Mouse (Mus musculus): Measurements from ENCODE around the gene Selenbp2. TPM values are rescaled to one million over a fixed set of nuclear protein-coding genes. Genes with fewer than 3 reads are reported as not detected.
"Not testable (repeated sequence)": the region's sequence is repeated elsewhere in the genome, so short reads cannot be mapped to it uniquely, and the experiment has no call there.

Selenbp2 gene
- polyA plus RNA-seq, 1 experiment from 2014 or later, result 2.9 TPM

GRCm38 (mm10) chr3:94659142-94659748 lies 34.1 kb upstream of the Selenbp2 start:
- not testable (repeated sequence) for H3K36me3 ChIP-seq (ENCODE audit: control insufficient read depth, insufficient read depth); H3K9ac ChIP-seq (ENCODE audit: low read depth, low read length); H3K4me1 ChIP-seq (replicated peaks; ENCODE audit: control insufficient read depth, insufficient read depth, low read length); H3K9me3 ChIP-seq (ENCODE audit: control insufficient read depth); H3K4me3 ChIP-seq (ENCODE audit: low read depth, low read length); H3K27me3 ChIP-seq (replicated peaks; ENCODE audit: control insufficient read depth, insufficient read depth, low read length)
- WGBS, result 18% methylated on average over 7 of the region's 10 CpGs
- TF ChIP-seq CTCF (IDR thresholded peaks at IDR 0.05; ENCODE audit: low read depth), result peak; percentile 31
- peak overlapping the region; percentile 89 for H3K27ac ChIP-seq (ENCODE audit: low read depth, low read length)
- peak overlapping the region; percentile 39 for H3K4me2 ChIP-seq (replicated peaks; ENCODE audit: low read depth)
- ATAC-seq, result peak; percentile 95

- not testable (repeated sequence) for H3K9me3 ChIP-seq (ENCODE audit: control insufficient read depth); H3K27ac ChIP-seq (ENCODE audit: low read depth, low read length); H3K27me3 ChIP-seq (replicated peaks; ENCODE audit: control insufficient read depth, insufficient read depth, low read length); H3K4me3 ChIP-seq (ENCODE audit: low read depth, low read length); ATAC-seq; H3K4me2 ChIP-seq (replicated peaks; ENCODE audit: low read depth); H3K36me3 ChIP-seq (ENCODE audit: control insufficient read depth, insufficient read depth); H3K9ac ChIP-seq (ENCODE audit: low read depth, low read length); H3K4me1 ChIP-seq (replicated peaks; ENCODE audit: control insufficient read depth, insufficient read depth, low read length)
- 77% methylated on average over 2 of the region's 2 CpGs for WGBS
Measured at GRCm38 (mm10) chr3:94660841-94661240, 32.5 kb upstream of the Selenbp2 start.

GRCm38 (mm10) chr3:94665060-94665802 lies 28.1 kb upstream of the Selenbp2 start:
- not testable (repeated sequence) for H3K36me3 ChIP-seq (ENCODE audit: control insufficient read depth, insufficient read depth); H3K9me3 ChIP-seq (ENCODE audit: control insufficient read depth); H3K27me3 ChIP-seq (replicated peaks; ENCODE audit: control insufficient read depth, insufficient read depth, low read length); ATAC-seq; H3K4me1 ChIP-seq (replicated peaks; ENCODE audit: control insufficient read depth, insufficient read depth, low read length); H3K27ac ChIP-seq (ENCODE audit: low read depth, low read length); H3K9ac ChIP-seq (ENCODE audit: low read depth, low read length); H3K4me2 ChIP-seq (replicated peaks; ENCODE audit: low read depth); H3K4me3 ChIP-seq (ENCODE audit: low read depth, low read length)
- TF ChIP-seq CTCF (IDR thresholded peaks at IDR 0.05; ENCODE audit: low read depth), result peak; percentile 42
- 67% methylated on average over 3 of the region's 5 CpGs for WGBS

GRCm38 (mm10) chr3:94665896-94666295 lies 27.5 kb upstream of the Selenbp2 start:
- WGBS, result 21% methylated on average over 7 of the region's 7 CpGs
- H3K4me2 ChIP-seq (replicated peaks; ENCODE audit: low read depth); ATAC-seq: not testable (repeated sequence)

GRCm38 (mm10) chr3:94675101-94675500 lies 18.3 kb upstream of the Selenbp2 start:
- H3K4me2 ChIP-seq (replicated peaks; ENCODE audit: low read depth); H3K4me1 ChIP-seq (replicated peaks; ENCODE audit: control insufficient read depth, insufficient read depth, low read length); H3K4me3 ChIP-seq (ENCODE audit: low read depth, low read length); ATAC-seq; H3K36me3 ChIP-seq (ENCODE audit: control insufficient read depth, insufficient read depth); H3K9ac ChIP-seq (ENCODE audit: low read depth, low read length); H3K9me3 ChIP-seq (ENCODE audit: control insufficient read depth); H3K27me3 ChIP-seq (replicated peaks; ENCODE audit: control insufficient read depth, insufficient read depth, low read length); H3K27ac ChIP-seq (ENCODE audit: low read depth, low read length): not testable (repeated sequence)
- 55% methylated on average over 9 of the region's 9 CpGs for WGBS

More at GRCm38 (mm10) chr3:94665896-94666295, 27.5 kb upstream of the Selenbp2 start:
- not testable (repeated sequence) for H3K4me3 ChIP-seq (ENCODE audit: low read depth, low read length); H3K27me3 ChIP-seq (replicated peaks; ENCODE audit: control insufficient read depth, insufficient read depth, low read length); H3K27ac ChIP-seq (ENCODE audit: low read depth, low read length); H3K9me3 ChIP-seq (ENCODE audit: control insufficient read depth); H3K4me1 ChIP-seq (replicated peaks; ENCODE audit: control insufficient read depth, insufficient read depth, low read length); H3K36me3 ChIP-seq (ENCODE audit: control insufficient read depth, insufficient read depth); H3K9ac ChIP-seq (ENCODE audit: low read depth, low read length)

GRCm38 (mm10) chr3:94679351-94679841 lies 14.0 kb upstream of the Selenbp2 start:
- H3K9me3 ChIP-seq (ENCODE audit: control insufficient read depth), result no peaks in the 10 kb centered on the region
- no peaks in the 10 kb centered on the region for H3K36me3 ChIP-seq (ENCODE audit: control insufficient read depth, insufficient read depth)
- no peak overlapping the region for H3K4me3 ChIP-seq (ENCODE audit: low read depth, low read length)
- H3K27ac ChIP-seq (ENCODE audit: low read depth, low read length), result no peak overlapping the region
- no peaks in the 10 kb centered on the region for H3K27me3 ChIP-seq (replicated peaks; ENCODE audit: control insufficient read depth, insufficient read depth, low read length)
- 0 out of 2 replicates have a peak, but pooled peaks cover 2% of the 10 kb centered on the region for H3K4me1 ChIP-seq (replicated peaks; ENCODE audit: control insufficient read depth, insufficient read depth, low read length)
- H3K4me2 ChIP-seq (replicated peaks; ENCODE audit: low read depth), result no peak overlapping the region
- no peak overlapping the region for H3K9ac ChIP-seq (ENCODE audit: low read depth, low read length)
- no peak for TF ChIP-seq CTCF (IDR thresholded peaks at IDR 0.05; ENCODE audit: low read depth)
- WGBS, result 52% methylated on average over 8 of the region's 8 CpGs
- ATAC-seq, result no peak; the same call in 1 of the 2 replicates

GRCm38 (mm10) chr3:94680032-94680431 lies 13.3 kb upstream of the Selenbp2 start:
- not testable (repeated sequence) for H3K4me3 ChIP-seq (ENCODE audit: low read depth, low read length); H3K27me3 ChIP-seq (replicated peaks; ENCODE audit: control insufficient read depth, insufficient read depth, low read length); H3K4me1 ChIP-seq (replicated peaks; ENCODE audit: control insufficient read depth, insufficient read depth, low read length); H3K9ac ChIP-seq (ENCODE audit: low read depth, low read length); ATAC-seq; H3K27ac ChIP-seq (ENCODE audit: low read depth, low read length); H3K4me2 ChIP-seq (replicated peaks; ENCODE audit: low read depth); H3K36me3 ChIP-seq (ENCODE audit: control insufficient read depth, insufficient read depth); H3K9me3 ChIP-seq (ENCODE audit: control insufficient read depth)
- 82% methylated on average over 12 of the region's 12 CpGs for WGBS

Data from intestine, postnatal 0 days (tissue).